Comparison of ENCODE assay signal across 12 mouse cellular contexts in genomic region chr4:152494360-152494879, GRCm38 (mm10). TPM values are rescaled to one million over a fixed set of nuclear protein-coding genes. Genes with fewer than 3 reads are reported as not detected.
A peak's percentile ranks its signal among the peaks of the same experiment; 100 is the strongest.
DNase-seq lines count a peak whose midpoint lies in the region; ATAC-seq and TF ChIP-seq lines count a peak whose summit lies in the region.
"Had no signal": no experiment of that assay in that cellular context is flagged by ENCODE, and none has a peak within 500 bp of the region (broad histone marks: within the 10 kb centered on the region; RNA-seq: fewer than 3 reads in every experiment).

No protein-coding gene starts in this region.

- ATAC-seq in cerebellum, adult (ENCODE audit: insufficient number of reproducible peaks, low FRiP score, low TSS enrichment): no peak
- ATAC-seq in midbrain, postnatal 0 days (ENCODE audit: low FRiP score): no peak

- no peak for TF ChIP-seq CTCF in layer of hippocampus, adult 2 months (conservative IDR thresholded peaks at IDR 0.05)
- no peak for TF ChIP-seq CTCF in midbrain, postnatal 0 days (IDR thresholded peaks at IDR 0.05)

- H3K27me3 ChIP-seq in midbrain, postnatal 0 days (ENCODE audit: insufficient read depth, low read length): no peaks in the 10 kb centered on the region

- H3K9ac ChIP-seq in midbrain, postnatal 0 days (replicated peaks; ENCODE audit: low read length, poor library complexity, severe bottlenecking): 0 out of 2 replicates have a peak overlapping the region, but pooled peaks have one; percentile 29
- H3K9ac ChIP-seq: liver, embryonic 14.5 days had no signal

- 0 out of 2 replicates have a peak overlapping the region, but pooled peaks have one; percentile 0 for H3K4me2 ChIP-seq in midbrain, postnatal 0 days (ENCODE audit: low read depth, low read length, poor library complexity, severe bottlenecking)

- H3K36me3 ChIP-seq in midbrain, postnatal 0 days (ENCODE audit: insufficient read depth, low read length): peaks cover 11% of the 10 kb centered on the region; the same call in 1 of the 2 replicates
- H3K36me3 ChIP-seq: G1E had no signal

- peak overlapping the region; percentile 67 for H3K27ac ChIP-seq in layer of hippocampus, adult 2 months
- peak overlapping the region; percentile 27; the same call in 1 of the 2 replicates for H3K27ac ChIP-seq in midbrain, postnatal 0 days (ENCODE audit: low read depth, low read length)
- H3K27ac ChIP-seq: liver, embryonic 14.5 days had no signal

- no peaks in the 10 kb centered on the region for H3K4me1 ChIP-seq in midbrain, postnatal 0 days (ENCODE audit: insufficient read depth, low read length)

- DNase-seq in cerebellum, adult 11-12 months: peak; percentile 58
- no peak for DNase-seq in layer of hippocampus, adult 2 months (ENCODE audit: low spot score in 2 of 2)
- no peak for DNase-seq in layer of hippocampus, adult 8-10 months (ENCODE audit: low spot score in 2 of 2)
- DNase-seq in cerebellum, adult 8-10 months: peak; percentile 54
- DNase-seq in midbrain, postnatal 0 days (ENCODE audit: low spot score): peak; percentile 33
- no peak for DNase-seq in thymus, adult 18-20 months
- no peak for DNase-seq in spleen, postnatal 36 days (ENCODE audit: low spot score in 2 of 2)
- DNase-seq: layer of hippocampus, postnatal 36 days; thymus, adult 2 months had no signal

- H3K4me3 ChIP-seq in layer of hippocampus, adult 2 months: no peak overlapping the region; the same call in 1 of the 2 replicates
- no peak overlapping the region for H3K4me3 ChIP-seq in midbrain, postnatal 0 days (ENCODE audit: low read depth, low read length)

- 17% methylated on average over 20 of the region's 20 CpGs for WGBS in midbrain, postnatal 0 days

- no peaks in the 10 kb centered on the region for H3K9me3 ChIP-seq in midbrain, postnatal 0 days (ENCODE audit: low read length)

RNA-seq across cellular contexts. Expression of gene Kcnab2, which starts 16.7 kb away (rescaled TPM):
- 100 to 1,000 TPM; 740 to 785 TPM for total RNA-seq in layer of hippocampus, adult 2 months (2021)
- 100 to 1,000 TPM; 669 to 725 (median 678) TPM for total RNA-seq in layer of hippocampus, adult 8-10 months (2022)
- 51.5 and 66.9 TPM in 2 replicates for total RNA-seq in midbrain, postnatal 0 days (2014; rRNA removed)
- 30.2 and 34.8 TPM in 2 replicates for polyA plus RNA-seq in midbrain, postnatal 0 days (2015; fragmentation: Nextera tagmentation; extraction: Ambion mirVana)
- total RNA-seq: G1E had no signal

RNA-seq across cellular contexts. Expression of gene Nphp4, which starts 17.9 kb away (rescaled TPM):
- total RNA-seq in layer of hippocampus, adult 2 months (2021): 10 to 100 TPM; 28.3 to 29.7 TPM
- total RNA-seq in layer of hippocampus, adult 8-10 months (2022): 10 to 100 TPM; 27.9 to 32.3 (median 29.3) TPM
- total RNA-seq in midbrain, postnatal 0 days (2014; rRNA removed): 8.8 and 12.1 TPM in 2 replicates
- 3.7 and 4.8 TPM in 2 replicates for polyA plus RNA-seq in midbrain, postnatal 0 days (2015; fragmentation: Nextera tagmentation; extraction: Ambion mirVana)
- total RNA-seq: G1E had no signal
- polyA plus RNA-seq: G1E had no signal

Comparison
In these comparisons a context has a peak if more than half of its experiments do, and no peak if none do; other contexts are left out.
1. DNase-seq: peak in cerebellum, adult 11-12 months (single experiment), cerebellum, adult 8-10 months (single experiment) and midbrain, postnatal 0 days (single experiment); none in layer of hippocampus, adult 2 months (0 of 2), layer of hippocampus, adult 8-10 months (0 of 2), thymus, adult 18-20 months (0 of 2) and spleen, postnatal 36 days (0 of 2).